Mouse (Mus musculus): ENCODE data around the gene Bach1.

Bach1 gene

GRCm38 (mm10) chr16:87711961-87712360, 13.2 kb downstream of the Bach1 start:
- no peak for DNase-seq (ENCODE audit: low read depth, low spot score)

GRCm38 (mm10) chr16:87712986-87713693, 14.4 kb downstream of the Bach1 start:
- no peak for DNase-seq (ENCODE audit: low read depth, low spot score)

- no peak for DNase-seq (ENCODE audit: low read depth, low spot score)
Observed at GRCm38 (mm10) chr16:87714550-87714949, 15.8 kb downstream of the Bach1 start.

GRCm38 (mm10) chr16:87715221-87715620, 16.5 kb downstream of the Bach1 start:
- DNase-seq (ENCODE audit: low read depth, low spot score): no peak

GRCm38 (mm10) chr16:87716269-87716668, 17.5 kb downstream of the Bach1 start:
- no peak for DNase-seq (ENCODE audit: low read depth, low spot score)

GRCm38 (mm10) chr16:87717046-87717660, 18.4 kb downstream of the Bach1 start:
- no peak for DNase-seq (ENCODE audit: low read depth, low spot score)

GRCm38 (mm10) chr16:87719071-87719470, 20.3 kb downstream of the Bach1 start:
- no peak for DNase-seq (ENCODE audit: low read depth, low spot score)

GRCm38 (mm10) chr16:87719688-87720283, 21.0 kb downstream of the Bach1 start:
- DNase-seq (ENCODE audit: low read depth, low spot score): no peak

GRCm38 (mm10) chr16:87720851-87721409, 22.2 kb downstream of the Bach1 start:
- DNase-seq (ENCODE audit: low read depth, low spot score): no peak

GRCm38 (mm10) chr16:87722857-87723256, 24.1 kb downstream of the Bach1 start:
- DNase-seq (ENCODE audit: low read depth, low spot score): no peak

- no peak for DNase-seq (ENCODE audit: low read depth, low spot score)
Observed at GRCm38 (mm10) chr16:87723479-87723878, 24.7 kb downstream of the Bach1 start.

- DNase-seq (ENCODE audit: low read depth, low spot score): no peak
Observed at GRCm38 (mm10) chr16:87724826-87725225, 26.1 kb downstream of the Bach1 start.

- no peak for DNase-seq (ENCODE audit: low read depth, low spot score)
Observed at GRCm38 (mm10) chr16:87725241-87725640, 26.5 kb downstream of the Bach1 start.

- DNase-seq (ENCODE audit: low read depth, low spot score): no peak
Observed at GRCm38 (mm10) chr16:87725963-87726362, 27.2 kb downstream of the Bach1 start.

- DNase-seq (ENCODE audit: low read depth, low spot score): no peak
Observed at GRCm38 (mm10) chr16:87726369-87726768, 27.6 kb downstream of the Bach1 start.

- DNase-seq (ENCODE audit: low read depth, low spot score): no peak
Observed at GRCm38 (mm10) chr16:87727250-87727649, 28.5 kb downstream of the Bach1 start.

GRCm38 (mm10) chr16:87727918-87728317, 29.2 kb downstream of the Bach1 start:
- no peak for DNase-seq (ENCODE audit: low read depth, low spot score)

GRCm38 (mm10) chr16:87728703-87729102, 30.0 kb downstream of the Bach1 start:
- DNase-seq (ENCODE audit: low read depth, low spot score): no peak

GRCm38 (mm10) chr16:87729469-87729868, 30.7 kb downstream of the Bach1 start:
- DNase-seq (ENCODE audit: low read depth, low spot score): no peak

GRCm38 (mm10) chr16:87734868-87735381, 36.2 kb downstream of the Bach1 start:
- no peak for DNase-seq (ENCODE audit: low read depth, low spot score)

- no peak for DNase-seq (ENCODE audit: low read depth, low spot score)
Observed at GRCm38 (mm10) chr16:87736106-87736505, 37.4 kb downstream of the Bach1 start.

- no peak for DNase-seq (ENCODE audit: low read depth, low spot score)
Observed at GRCm38 (mm10) chr16:87737296-87737695, 38.6 kb downstream of the Bach1 start.

Data from brain, embryonic 18.5 days (tissue).